Mouse (Mus musculus) liver, embryonic 12.5 days (tissue): ENCODE data around the gene Bco1. TPM values are rescaled to one million over a fixed set of nuclear protein-coding genes. Genes with fewer than 3 reads are reported as not detected.

ENCODE experiments used
- ATAC-seq: fragments of 200-750 bp; cut with Nextera tagmentation; 2 replicates; pipeline ENCODE4 v1.8.0; 2017; ENCODE audit warnings: moderate number of reproducible peaks, mild to moderate bottlenecking, moderate library complexity
- H3K27ac ChIP-seq: fragments of 300-500 bp; sonication (generic); 2 replicates; pipeline ENCODE4 v1.5.1; 2016; ENCODE audit warnings: mild to moderate bottlenecking
- H3K27me3 ChIP-seq: fragments of 300-500 bp; sonication (generic); replicated peaks from 2 replicates; pipeline ENCODE4 v1.6.1; 2016; ENCODE audit warnings: mild to moderate bottlenecking, moderate library complexity
- H3K36me3 ChIP-seq: fragments of 300-500 bp; sonication (generic); 2 replicates; pipeline ENCODE4 v1.6.1; 2016; ENCODE audit warnings: mild to moderate bottlenecking, moderate library complexity
- H3K4me1 ChIP-seq: fragments of 300-500 bp; sonication (generic); 2 replicates; pipeline ENCODE4 v1.6.1; 2016
- H3K4me2 ChIP-seq: fragments of 300-500 bp; sonication (generic); 2 replicates; pipeline ENCODE4 v1.6.1; 2016; ENCODE audit warnings: mild to moderate bottlenecking, moderate library complexity
- H3K4me3 ChIP-seq: fragments of 300-500 bp; sonication (generic); 2 replicates; pipeline ENCODE4 v1.5.1; 2016; ENCODE audit warnings: mild to moderate bottlenecking, moderate library complexity
- H3K9ac ChIP-seq: fragments of 300-500 bp; sonication (generic); 2 replicates; pipeline ENCODE4 v1.6.1; 2016; ENCODE audit warnings: mild to moderate bottlenecking, moderate library complexity
- H3K9me3 ChIP-seq: fragments of 300-500 bp; sonication (generic); replicated peaks from 2 replicates; pipeline ENCODE4 v1.6.1; 2016; ENCODE audit warnings: mild to moderate bottlenecking, moderate library complexity
- WGBS: fragments of 180-500 bp; shearing (Covaris S2); methylation state at CpG from one replicate; pipeline ENCODE4 v1.1.7; 2016; ENCODE audit not compliant: insufficient replicate concordance; 5-methylcytosine and 5-hydroxymethylcytosine counted together
- polyA plus RNA-seq: library from polyadenylated mRNA; unstranded; fragments of >200 nt; fragmentation: Nextera tagmentation; extraction: Ambion mirVana; gene quantifications from 2 replicates; pipeline ENCODE4 v1.2.1, GENCODE M21; 2016

The Bco1 gene
- polyA plus RNA-seq, 1 experiment from 2014 or later, result 10.8 TPM

DNA sequence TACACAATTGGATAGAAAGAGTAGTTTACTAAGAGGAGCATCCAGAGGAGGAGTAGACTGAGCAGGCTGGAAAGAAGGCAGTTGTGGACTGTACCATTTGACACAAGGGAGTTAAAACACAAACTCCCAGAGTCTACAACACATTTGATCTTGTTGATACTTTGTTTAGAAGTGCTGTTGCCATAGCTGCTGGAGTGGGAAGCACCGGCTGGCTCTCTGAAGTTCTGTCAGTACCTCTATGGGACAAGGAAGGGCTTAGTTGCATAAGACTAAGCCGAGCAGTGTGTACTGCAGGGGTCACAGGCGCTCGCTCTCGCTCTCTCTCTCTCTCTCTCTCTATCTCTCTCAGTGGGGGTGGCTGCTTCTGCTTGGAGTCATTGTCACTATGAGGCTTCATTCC lies 78.9 kb downstream of the Bco1 start:
- no peak overlapping the region for H3K4me2 ChIP-seq
- H3K9ac ChIP-seq, result no peak overlapping the region
- 0 out of 2 replicates have a peak, but pooled peaks cover 9% of the 10 kb centered on the region for H3K36me3 ChIP-seq
- peaks cover 22% of the 10 kb centered on the region for H3K4me1 ChIP-seq
- H3K27me3 ChIP-seq, result no peaks in the 10 kb centered on the region
- WGBS, result 82% methylated on average over 5 of the region's 5 CpGs
- H3K4me3 ChIP-seq, result no peak overlapping the region
- no peak overlapping the region for H3K27ac ChIP-seq
- no peak for ATAC-seq
- no peaks in the 10 kb centered on the region for H3K9me3 ChIP-seq

DNA sequence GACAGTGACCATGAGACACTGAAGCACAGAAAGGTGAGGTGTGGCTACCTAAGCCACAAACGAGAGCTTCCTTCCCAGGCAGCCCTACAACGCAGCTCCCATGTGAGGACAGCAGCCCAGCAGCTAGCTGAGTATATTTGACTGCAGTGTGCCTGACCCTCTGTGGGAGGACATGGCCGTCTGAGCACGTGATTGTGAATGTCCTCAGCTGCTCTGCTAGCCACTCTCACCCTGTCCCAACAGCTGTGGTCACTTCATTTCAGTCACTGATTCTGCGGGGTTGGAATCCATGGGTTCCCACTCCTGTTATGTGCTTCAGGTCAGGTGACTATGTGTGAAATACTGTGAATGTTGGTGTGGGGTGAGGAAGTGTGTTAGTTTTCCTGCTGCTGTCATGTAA lies 80.7 kb downstream of the Bco1 start:
- no peak overlapping the region for H3K4me3 ChIP-seq
- 0 out of 2 replicates have a peak, but pooled peaks cover 9% of the 10 kb centered on the region for H3K36me3 ChIP-seq
- no peaks in the 10 kb centered on the region for H3K9me3 ChIP-seq
- 75% methylated on average over 5 of the region's 5 CpGs for WGBS
- H3K4me1 ChIP-seq, result peaks cover 14% of the 10 kb centered on the region
- H3K4me2 ChIP-seq, result no peak overlapping the region
- no peak overlapping the region for H3K9ac ChIP-seq
- no peak for ATAC-seq
- no peak overlapping the region for H3K27ac ChIP-seq
- H3K27me3 ChIP-seq, result no peaks in the 10 kb centered on the region

DNA sequence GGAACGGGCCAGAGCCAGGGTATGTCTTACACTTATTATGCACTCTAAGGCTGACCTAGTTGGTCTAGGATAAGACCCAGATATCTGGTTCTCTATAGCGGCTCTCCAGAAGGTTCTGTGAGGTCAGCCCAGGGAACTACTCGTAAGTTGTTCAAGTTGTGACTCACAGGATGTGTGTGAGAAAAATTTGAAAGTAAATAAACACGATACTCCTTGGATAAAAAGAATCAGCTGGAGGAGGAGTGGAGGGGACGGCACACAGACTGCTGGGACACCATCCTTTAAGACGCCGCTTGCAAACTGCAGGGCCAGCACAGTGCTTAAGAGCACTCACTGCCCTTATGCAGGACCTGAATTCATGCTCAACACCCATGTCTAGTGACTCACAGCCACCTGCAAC lies 81.6 kb downstream of the Bco1 start:
- Histone ChIP-seq H3K4me2 (no peak overlapping the region), H3K9ac (no peak overlapping the region), H3K27ac (no peak overlapping the region), H3K4me3 (no peak overlapping the region), H3K9me3 (no peaks in the 10 kb centered on the region), H3K4me1 (peaks cover 5% of the 10 kb centered on the region), H3K27me3 (no peaks in the 10 kb centered on the region), H3K36me3 (0 out of 2 replicates have a peak, but pooled peaks cover 9% of the 10 kb centered on the region)
- WGBS, result 83% methylated on average over 7 of the region's 7 CpGs
- ATAC-seq, result no peak

DNA sequence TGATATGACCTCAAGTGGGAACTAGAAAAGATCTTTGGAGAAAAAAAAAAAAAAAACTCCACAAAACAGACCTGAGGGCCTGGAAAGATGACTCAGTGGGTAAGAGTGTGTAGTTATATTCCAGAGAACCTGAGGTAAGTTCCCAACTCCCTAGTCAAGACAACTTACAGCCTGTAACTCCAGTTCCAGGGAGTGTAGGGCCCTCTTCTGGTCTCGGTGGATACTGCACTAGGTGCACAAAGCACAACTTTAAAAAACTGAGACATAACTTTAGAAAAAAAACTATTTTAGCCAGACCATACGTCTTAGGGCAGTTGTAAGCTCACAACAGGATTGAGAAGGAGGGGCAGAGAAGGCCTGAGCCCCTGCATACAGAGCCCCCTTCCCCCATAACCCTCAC lies 82.4 kb downstream of the Bco1 start:
- Histone ChIP-seq H3K9ac (no peak overlapping the region), H3K4me2 (no peak overlapping the region), H3K9me3 (no peaks in the 10 kb centered on the region), H3K4me1 (no peaks in the 10 kb centered on the region), H3K36me3 (peaks cover 15% of the 10 kb centered on the region; the same call in 1 of the 2 replicates), H3K27me3 (no peaks in the 10 kb centered on the region), H3K27ac (no peak overlapping the region), H3K4me3 (no peak overlapping the region)
- ATAC-seq, result no peak
- WGBS, result 68% methylated on average over 2 of the region's 2 CpGs

DNA sequence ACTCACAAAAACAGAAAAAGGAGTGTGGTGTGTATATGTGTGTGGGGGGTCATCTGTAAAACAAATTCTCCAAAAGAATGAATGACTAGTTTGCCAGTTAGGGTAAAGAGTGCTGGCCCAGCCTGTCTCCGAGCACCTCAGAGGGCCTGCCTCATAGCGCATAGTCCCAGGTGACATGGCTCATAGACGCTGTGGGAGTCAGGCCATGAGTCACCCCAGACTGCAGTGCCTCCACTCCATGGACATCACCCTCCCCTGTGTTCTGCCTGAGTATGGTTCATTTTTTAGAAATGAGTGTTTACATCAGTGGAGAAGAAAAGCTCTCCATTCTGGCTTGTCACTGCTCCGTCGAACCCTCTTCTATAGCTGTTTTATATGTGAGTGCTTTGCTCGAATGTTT lies 83.0 kb downstream of the Bco1 start:
- Histone ChIP-seq H3K9ac (no peak overlapping the region), H3K27me3 (no peaks in the 10 kb centered on the region), H3K4me1 (no peaks in the 10 kb centered on the region), H3K27ac (no peak overlapping the region), H3K4me3 (no peak overlapping the region), H3K9me3 (no peaks in the 10 kb centered on the region), H3K4me2 (no peak overlapping the region), H3K36me3 (peaks cover 21% of the 10 kb centered on the region)
- WGBS, result 88% methylated on average over 6 of the region's 6 CpGs
- ATAC-seq, result no peak

DNA sequence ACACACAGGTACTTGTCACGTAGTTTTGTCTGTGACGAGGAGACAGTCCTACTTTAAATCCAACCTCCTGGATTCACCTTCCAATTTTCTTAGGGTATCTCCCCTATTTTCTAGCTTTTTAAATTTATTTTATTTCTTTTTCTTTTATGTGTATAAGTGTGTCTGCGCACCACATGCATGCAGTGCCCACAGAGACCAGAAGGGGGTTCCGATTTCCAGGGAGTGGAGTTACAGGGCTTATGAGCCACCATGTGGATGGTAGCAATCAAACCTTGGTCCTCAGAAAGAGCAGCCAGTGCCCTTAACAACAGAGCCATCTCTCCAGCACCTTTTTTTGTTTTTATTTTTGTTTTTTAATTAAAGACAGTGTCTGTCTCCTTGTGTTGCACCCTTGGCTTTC lies 87.1 kb downstream of the Bco1 start:
- no peaks in the 10 kb centered on the region for H3K9me3 ChIP-seq
- peaks cover 45% of the 10 kb centered on the region for H3K36me3 ChIP-seq
- ATAC-seq, result no peak
- no peak overlapping the region for H3K4me3 ChIP-seq
- no peak overlapping the region for H3K27ac ChIP-seq
- no peak overlapping the region for H3K4me2 ChIP-seq
- 90% methylated on average over 4 of the region's 4 CpGs for WGBS
- H3K4me1 ChIP-seq, result no peaks in the 10 kb centered on the region
- H3K9ac ChIP-seq, result no peak overlapping the region
- no peaks in the 10 kb centered on the region for H3K27me3 ChIP-seq

Other genes with a start within 250 kb of the Bco1 start
- gene Cmc2, start 174.4 kb upstream of the Bco1 start, polyA plus RNA-seq, result 83.5 and 87.1 TPM in 2 replicates
- 37.3 and 41.1 TPM in 2 replicates for gene Cenpn, start 174.1 kb upstream of the Bco1 start, polyA plus RNA-seq
- gene Atmin, start 152.5 kb upstream of the Bco1 start, polyA plus RNA-seq, result 7.6 and 8.2 TPM in 2 replicates
- gene 1700030J22Rik, start 116.9 kb upstream of the Bco1 start, polyA plus RNA-seq, result 0.66 and 0.92 TPM in 2 replicates
- gene Gcsh, start 102.3 kb upstream of the Bco1 start, polyA plus RNA-seq, result 86.0 and 93.4 TPM in 2 replicates
- 0.01 and 0.02 TPM in 2 replicates for gene Pkd1l2, start 13.4 kb upstream of the Bco1 start, polyA plus RNA-seq
- gene Gan, start 62.3 kb downstream of the Bco1 start, polyA plus RNA-seq, result 1.9 and 2.1 TPM in 2 replicates
- 18.7 and 21.6 TPM in 2 replicates for gene Cmip, start 161.2 kb downstream of the Bco1 start, polyA plus RNA-seq